Mouse (Mus musculus): ENCODE data around the gene Scap.
"Not testable (repeated sequence)": the region's sequence is repeated elsewhere in the genome, so short reads cannot be mapped to it uniquely, and the experiment has no call there.

The Scap gene

DNA sequence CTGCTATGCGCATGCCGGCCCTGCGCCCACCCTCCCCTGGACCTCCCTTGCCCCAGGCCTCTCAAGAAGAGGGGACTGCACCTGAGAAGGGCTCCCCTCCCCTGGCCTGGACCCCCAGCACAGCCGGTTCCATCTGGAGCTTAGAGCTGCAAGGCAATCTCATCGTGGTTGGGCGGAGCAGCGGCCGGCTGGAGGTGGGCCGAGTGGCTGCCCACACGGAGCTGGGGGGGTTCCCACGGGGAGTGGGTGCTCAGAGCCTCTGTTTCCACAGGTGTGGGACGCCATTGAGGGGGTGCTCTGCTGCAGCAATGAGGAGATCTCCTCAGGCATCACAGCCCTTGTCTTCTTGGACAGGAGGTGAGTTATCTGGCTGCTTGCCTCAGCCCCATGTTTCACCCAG is 48.2 kb downstream of the Scap start:
- no peak for DNase-seq (ENCODE audit: low read depth, low spot score)

DNA sequence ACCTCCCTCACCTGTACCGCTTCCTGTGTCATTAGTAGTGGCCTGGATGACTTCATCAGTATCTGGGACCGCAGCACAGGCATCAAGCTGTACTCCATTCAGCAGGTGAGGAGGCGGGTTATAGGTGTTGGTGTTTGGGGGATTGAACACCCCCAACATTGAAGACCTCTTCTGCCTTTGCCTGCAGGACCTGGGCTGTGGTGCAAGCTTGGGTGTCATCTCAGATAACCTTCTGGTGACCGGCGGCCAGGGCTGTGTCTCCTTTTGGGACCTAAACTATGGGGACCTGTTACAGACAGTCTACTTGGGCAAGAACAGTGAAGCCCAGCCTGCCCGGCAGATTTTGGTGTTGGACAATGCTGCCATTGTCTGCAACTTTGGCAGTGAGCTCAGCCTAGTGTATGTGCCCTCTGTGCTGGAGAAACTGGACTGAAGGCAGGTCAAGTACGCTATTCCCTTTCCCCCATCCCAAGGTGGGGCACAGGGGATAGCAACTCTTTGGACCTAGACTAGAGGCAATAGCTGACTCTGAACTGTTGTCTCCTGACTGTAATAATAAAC is 51.4 kb downstream of the Scap start:
- no peak for DNase-seq (ENCODE audit: low read depth, low spot score)

DNA sequence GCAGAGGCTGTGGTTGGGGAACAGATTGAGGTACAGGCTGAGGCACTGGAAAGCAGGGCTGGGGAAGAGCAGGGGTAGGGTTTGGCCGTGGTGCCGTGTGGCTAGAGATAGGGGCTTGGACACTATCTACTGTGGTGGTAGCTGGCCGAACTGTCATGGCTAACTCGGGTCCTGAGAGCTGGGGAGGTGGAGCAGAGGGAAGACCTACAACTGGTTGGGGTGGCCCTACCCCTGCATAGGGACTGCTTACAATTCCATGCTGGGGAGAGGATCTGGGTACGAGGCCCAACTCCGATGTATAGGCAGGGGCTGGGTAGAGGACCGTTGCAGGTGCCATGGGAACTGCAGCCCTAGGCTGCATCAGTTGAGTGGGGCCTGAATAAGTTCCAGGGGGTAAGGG is 54.9 kb downstream of the Scap start:
- no peak for DNase-seq (ENCODE audit: low read depth, low spot score)

DNA sequence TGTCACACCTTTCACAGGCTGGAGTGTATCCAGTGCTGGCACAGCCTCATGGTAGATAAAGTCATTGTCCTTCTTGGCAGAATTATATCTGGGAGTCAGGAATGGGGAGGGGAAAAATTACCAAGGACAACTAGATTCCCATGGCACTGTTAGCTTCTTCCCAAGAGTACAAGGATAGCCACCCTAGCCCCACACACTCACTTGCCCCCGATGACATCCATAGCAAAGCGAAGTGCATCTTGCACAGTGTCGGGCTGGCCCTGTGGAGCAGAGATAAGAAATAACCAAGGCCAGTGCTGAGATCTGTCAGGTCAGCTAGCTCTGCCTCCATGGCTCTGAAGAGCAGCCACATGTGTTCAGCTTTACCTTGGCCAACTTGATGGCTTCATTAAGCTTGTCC is 57.8 kb downstream of the Scap start:
- no peak for DNase-seq (ENCODE audit: low read depth, low spot score)

DNA sequence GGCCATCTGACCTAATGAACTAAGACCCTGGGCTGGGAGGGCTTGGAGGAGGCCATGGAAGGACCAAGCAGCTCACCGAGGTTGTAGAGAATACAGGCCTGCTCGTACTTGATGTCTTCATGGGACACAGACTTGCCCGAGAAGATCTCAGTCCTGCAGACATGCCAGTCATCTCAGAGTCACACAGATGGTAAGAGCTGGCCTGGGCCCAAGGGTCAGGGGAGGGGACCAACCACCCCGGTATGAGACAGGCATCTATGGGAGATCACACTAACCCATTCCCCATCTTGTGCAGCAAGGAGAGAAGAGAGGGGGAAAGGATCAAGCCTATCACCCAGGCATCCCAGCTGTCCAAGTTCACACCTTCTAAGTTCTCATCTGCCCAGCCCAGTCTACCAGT is 60.2 kb downstream of the Scap start:
- no peak for DNase-seq (ENCODE audit: low read depth, low spot score)

DNA sequence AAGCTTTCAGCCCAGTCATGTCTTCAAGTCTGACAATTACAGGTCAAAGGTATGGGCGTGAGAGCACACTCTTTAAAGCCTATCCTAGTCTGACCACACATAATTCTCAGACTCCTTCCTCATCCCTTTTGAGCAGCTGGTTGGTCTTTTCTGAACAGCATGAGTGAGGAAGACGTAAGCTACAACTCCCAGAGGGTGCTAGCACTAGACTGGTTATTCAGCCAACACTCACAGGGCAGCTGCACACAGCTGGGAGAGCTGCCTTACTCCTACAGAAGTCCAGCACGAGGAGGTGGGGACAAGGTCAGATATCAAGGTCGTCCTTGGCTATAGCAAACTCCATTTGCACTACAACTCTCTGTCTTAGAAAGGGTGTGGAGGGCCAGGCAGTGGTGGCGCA is 67.6 kb downstream of the Scap start:
- no peak for DNase-seq (ENCODE audit: low read depth, low spot score)

DNA sequence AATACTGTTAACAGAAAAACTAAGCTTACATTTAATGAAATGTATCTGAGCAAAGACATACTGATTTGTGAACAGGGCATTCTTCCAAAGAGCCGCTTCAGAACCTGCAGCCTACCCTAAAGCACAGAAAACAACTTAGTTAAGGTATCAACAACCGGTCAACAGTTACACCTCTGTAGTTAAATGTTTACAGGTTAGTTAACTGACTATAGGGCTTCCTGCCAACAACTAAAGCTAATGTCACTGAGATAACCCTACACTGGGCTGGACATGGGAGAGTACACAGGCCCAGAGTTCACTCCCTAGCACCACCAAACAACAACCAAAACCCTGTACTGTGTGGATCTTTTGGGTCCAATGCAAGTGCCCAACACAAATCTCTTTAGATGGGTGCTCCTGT is 69.6 kb downstream of the Scap start:
- DNase-seq (ENCODE audit: low read depth, low spot score) = no peak

DNA sequence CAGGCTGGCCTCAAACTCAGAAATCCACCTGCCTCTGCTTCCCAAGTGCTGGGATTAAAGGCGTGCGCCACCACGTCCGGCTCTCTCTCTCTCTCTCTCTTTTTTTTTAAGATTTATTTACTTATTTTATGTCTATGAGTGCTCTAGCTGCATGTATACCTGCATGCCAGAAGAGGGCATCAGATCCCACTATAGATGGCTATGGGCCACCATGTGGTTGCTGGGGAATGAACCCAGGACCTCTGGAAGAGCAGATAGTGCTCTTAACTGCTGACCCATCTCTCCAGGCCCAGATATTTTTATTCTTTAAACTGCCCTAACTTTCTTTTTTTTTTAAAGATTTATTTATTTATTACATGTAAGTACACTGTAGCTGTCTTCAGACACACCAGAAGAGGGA is 70.2 kb downstream of the Scap start:
- DNase-seq (ENCODE audit: low read depth, low spot score) = not testable (repeated sequence)

DNA sequence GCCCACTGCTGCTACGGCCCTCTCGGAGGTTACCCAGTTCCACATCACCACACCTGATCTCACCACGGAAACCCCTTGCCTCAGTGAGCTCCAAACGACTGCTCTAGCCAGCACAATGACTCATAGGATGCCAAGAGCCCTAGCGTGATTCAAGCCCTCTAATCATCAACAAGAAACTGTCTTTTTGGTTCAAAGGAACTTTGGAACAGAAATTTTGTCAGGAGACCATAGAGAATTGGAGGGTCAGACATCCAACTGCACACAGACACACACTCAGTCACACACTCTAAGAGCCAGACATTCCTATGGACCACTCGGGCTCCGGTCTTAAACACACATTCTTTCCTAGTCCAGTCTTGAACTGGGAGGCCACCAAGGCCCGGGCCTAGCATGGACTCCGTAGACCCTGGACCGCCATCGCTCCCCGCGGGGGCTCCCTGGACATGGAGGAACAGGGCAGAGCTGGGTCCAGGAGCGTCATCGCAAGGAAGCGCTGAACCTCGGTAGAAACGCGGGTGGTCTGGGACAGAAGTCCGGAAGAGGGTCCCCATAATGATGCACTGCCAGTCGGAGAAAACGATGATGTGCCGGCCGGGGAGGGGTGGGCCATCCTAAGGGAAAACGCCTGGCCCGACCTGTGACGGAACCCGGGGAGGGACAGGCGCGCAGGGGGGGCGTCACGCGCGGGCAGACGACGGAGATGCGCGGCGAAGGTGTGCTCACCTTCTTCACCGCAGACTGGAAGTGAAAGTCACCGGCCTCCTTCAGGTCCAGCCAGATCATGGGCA is 74.4 kb downstream of the Scap start:
- peak; percentile 56 for DNase-seq (ENCODE audit: low read depth, low spot score)

DNA sequence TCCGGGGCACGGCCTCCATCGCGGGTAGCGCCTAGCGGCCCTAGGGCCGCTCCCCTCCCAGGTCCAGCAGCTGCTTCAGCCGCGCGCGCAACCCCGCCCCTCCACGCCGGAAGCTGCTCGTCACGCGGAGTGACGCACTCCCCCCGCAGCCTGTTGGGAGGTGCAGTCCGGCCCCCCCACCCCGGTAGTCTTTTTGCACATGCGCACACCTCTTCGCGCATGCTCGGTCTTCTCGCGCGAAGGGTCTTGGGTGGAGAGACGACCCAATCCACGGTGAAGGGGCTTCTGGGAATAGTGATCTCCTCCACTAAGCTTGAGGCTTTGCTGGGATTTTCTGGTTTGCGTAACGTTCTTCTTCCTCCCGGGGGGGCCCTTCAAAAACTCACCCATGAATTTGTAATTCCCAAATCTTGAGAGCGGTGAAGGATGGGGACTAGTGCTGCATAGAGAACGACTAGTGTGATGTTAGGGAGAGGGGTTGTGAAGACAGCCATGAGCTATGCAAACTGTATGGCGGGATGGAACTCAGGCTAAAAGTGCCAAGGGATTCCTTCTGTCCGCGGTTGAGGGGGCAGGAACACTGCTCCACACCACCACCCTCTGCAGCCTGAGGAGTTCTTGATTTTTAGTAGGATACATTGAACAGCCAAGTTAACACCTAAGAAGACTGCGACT is 75.1 kb downstream of the Scap start, which contains the start of gene Ptpn23:
TSS of gene Ptpn23 (minus strand) at position 115 of the 675 bp plus-strand sequence.
- DNase-seq (ENCODE audit: low read depth, low spot score) = peak; percentile 97

DNA sequence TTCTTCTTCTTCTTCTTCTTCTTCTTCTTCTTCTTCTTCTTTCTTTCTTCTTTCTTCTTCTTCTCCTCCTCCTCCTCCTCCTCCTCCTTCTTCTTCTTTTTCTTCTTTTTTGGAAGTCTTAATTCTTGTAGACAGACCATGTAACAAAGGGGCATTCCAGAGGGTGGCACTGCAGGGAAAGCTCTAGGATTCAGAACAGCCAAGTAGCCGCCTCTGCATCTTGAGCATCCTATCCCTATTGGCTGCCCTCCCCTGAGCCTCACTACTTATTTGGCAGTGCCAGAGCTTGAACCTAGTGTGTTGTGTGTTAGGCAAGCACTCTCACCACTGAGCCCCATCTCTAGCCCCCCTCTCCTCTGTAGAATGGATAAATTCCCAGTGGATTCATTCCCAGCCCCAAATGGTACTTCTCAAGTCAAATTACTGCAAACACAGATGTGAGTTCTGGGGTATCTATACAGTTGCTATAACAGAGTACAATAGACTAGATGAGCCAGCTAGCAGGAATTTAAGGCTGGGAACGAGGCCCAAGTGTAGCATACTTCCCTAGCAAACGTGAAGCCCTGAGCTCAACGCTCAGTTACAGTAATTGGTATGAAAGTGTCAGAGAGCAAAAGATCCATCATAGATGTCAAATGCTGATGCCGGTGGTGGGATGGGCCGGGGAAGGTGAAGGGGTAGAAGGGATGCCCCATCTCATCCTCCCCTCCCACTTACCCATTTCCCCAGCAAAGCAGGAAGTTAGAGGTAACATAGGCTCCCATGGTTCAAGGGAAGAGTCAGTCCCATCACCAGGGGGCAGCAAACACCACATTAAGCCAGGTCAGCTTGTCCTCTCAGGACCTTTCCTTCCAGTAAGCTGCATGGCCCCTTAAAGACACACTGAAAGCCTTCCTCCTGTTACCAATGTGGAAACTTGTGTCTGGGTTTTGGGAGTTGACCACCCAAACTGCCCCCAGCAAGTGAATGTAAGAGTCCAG is 78.1 kb downstream of the Scap start:
- DNase-seq (ENCODE audit: low read depth, low spot score) = peak; percentile 90

DNA sequence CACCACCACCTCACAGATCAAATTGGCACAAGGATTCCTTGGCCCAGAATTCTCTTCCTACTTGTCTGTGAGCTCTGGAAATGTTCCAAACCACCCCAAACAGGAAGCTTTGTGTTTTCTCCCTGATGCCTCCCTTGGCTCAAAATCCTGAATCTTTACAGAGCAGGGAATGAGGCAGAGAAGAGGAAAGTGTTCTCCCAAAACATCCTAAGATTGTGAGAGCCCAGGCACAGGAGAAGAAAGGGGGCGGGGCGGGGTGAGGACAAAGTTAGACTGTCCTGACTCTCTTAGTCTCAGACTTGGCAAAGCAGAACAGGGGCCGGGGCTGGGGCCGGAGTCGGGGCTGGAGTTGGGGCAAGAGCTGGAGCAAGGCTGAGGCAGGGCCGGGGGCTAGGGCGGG is 79.8 kb downstream of the Scap start:
- DNase-seq (ENCODE audit: low read depth, low spot score) = no peak

DNA sequence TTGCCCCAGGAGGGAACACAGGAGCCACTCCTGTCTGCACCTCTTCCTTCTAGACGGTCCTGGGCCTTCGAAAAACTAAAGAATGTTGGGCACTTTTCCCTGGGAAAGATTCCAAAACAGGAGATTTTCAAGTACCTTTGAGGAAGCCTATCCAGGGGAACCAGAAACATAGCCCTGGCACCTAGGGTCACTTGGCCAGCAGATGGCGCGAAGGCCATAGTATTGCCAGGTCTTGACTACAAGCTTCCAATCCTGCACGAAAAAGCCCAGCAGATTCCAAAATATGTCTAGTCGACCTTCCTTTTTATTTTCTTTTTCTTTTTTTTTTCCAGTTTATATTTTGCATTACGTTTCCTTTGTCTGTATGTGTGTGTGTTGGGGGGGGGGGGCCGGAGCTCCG is 80.7 kb downstream of the Scap start:
- DNase-seq (ENCODE audit: low read depth, low spot score) = peak; percentile 22

DNA sequence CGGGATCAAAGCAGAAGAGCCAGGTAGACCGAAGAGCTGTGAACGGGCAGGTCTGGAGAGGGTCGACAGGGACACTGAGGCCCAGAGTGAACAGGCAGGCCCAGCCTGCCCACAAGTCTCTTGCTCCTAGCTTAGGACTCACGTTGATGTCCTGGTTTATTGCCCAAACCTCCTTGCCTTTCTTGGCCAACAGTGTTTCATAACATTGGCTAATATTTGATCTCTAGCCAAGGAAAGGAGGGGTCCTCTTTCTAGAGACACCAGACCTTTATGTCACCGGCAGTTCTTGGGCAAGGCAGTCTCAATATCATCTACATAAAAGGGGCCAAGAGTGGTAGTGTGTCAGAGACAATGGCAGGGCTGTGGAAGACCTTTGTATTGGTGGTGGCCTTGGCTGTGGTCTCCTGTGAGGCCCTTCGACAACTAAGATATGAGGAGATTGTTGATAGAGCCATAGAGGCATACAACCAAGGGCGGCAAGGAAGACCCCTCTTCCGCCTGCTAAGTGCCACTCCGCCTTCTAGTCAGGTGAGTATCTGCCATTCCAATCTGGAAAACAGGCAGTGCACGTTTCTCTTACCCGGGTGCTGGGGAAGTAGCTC is 86.5 kb downstream of the Scap start, which contains the start of gene Ngp:
TSS of gene Ngp (plus strand) at position 237 of the 602 bp plus-strand sequence.
- no peak for DNase-seq (ENCODE audit: low read depth, low spot score)

DNA sequence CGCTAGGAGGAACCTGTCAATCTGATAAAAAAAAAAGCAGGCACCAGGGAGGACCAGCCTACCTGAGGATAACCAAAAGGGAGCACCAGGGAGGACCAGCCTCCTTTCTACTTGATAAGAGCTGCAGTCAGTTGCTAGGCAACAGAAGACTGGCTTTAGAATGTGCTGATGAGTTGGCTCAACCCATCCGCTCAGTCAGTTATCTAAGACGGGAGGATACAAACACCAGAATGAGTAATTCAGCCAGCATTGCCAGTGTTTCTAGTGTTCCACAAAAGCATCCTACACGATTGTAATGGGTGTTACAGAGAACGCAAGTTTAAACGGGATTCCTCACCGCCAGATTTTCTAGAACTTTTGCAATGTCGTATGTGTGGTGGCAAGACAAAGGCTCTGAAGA is 98.2 kb downstream of the Scap start:
- no peak for DNase-seq (ENCODE audit: low read depth, low spot score)

DNA sequence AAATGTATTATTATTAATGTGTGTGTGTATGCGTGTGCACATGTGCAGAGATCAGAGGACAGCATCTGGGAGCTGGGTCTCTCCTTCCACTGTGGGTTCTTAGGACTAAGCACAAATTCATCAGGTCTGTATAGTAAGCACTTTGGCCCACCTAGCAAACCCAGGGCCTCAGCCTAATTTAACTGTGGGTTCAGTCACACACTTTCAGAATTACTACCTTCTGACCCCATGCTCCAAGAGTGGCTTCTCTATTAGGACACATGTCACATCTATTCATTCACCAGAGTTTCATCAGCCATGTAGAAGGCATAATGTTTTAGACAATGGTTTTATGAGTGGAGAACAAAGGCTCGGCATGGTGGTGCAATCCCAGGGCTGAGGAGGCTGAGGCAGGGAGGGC is 100.0 kb downstream of the Scap start:
- no peak for DNase-seq (ENCODE audit: low read depth, low spot score)
